Mouse (Mus musculus) C2C12 (cell line): ENCODE measurements at regions not wholly inside any gene's neighbourhood (a gene's known extent, or its start where the extent isn't known, plus 50 kb on each side); places are given as distances from the start of the nearest gene placed in this dataset.

Experiments used
- CTCF ChIP-seq: IDR thresholded peaks from one replicate; pipeline ENCODE4 v1.5.1; 2011; ENCODE audit not compliant: control insufficient read depth, insufficient read depth, insufficient read length
- MAX ChIP-seq: IDR thresholded peaks from one replicate; pipeline ENCODE4 v1.6.1; 2011; ENCODE audit warnings: mild to moderate bottlenecking, control low read depth
- MYOD1 ChIP-seq: IDR thresholded peaks from one replicate; pipeline ENCODE4 v1.6.1; 2011; ENCODE audit warnings: low read depth; ENCODE audit not compliant: control insufficient read depth, insufficient read length
- MYOG ChIP-seq: IDR thresholded peaks from one replicate; pipeline ENCODE4 v1.6.1; 2011; ENCODE audit not compliant: control insufficient read depth, insufficient read length; ENCODE audit errors: extremely low read depth

DNA sequence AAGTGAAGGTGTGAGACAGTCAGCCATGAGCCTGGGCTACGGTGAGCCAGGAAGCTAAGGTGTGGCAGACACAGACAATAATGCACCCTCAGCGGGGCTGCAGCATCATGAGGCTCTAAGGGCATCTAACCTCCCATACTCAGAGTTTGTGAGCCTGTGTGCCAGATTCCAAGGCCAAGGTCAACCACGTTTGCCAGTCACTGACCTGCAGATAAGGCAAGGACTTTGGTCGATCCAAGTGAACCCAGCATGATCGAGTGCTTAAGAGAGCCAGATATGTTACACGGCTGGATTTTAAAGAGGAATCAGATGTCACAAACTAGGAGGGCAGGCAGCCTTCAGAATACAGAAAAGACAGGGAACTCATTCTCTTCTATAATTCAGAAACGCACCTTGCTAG, 50.2 kb upstream of the Erg start:
- no peak for TF ChIP-seq CTCF
- TF ChIP-seq MAX: no peak
- no peak for TF ChIP-seq MYOG
- TF ChIP-seq MYOD1: no peak
